Mouse (Mus musculus): Measurements from ENCODE around the gene Fam234b. TPM values are rescaled to one million over a fixed set of nuclear protein-coding genes. Genes with fewer than 3 reads are reported as not detected.

Gene Fam234b
- total RNA-seq (2023) = 24.5 TPM

GRCm38 (mm10) chr6:135197921-135198532, at the start of gene Fam234b, which contains the start of gene Hebp1:
TSS of gene Fam234b (plus strand) at chr6:135197977.
TSS of gene Hebp1 (minus strand) at chr6:135198022.

GRCm38 (mm10) chr6:135254153-135254552, 56.4 kb downstream of the Fam234b start, which contains the start of gene Gsg1:
TSS of gene Gsg1 (minus strand) at chr6:135254351.

Other genes starting within 250 kb of the Fam234b start
- 0.43 TPM for gene Apold1, start 216.3 kb upstream of the Fam234b start, total RNA-seq (2023)
- gene Ddx47, start 186.4 kb upstream of the Fam234b start, total RNA-seq (2023) = 126 TPM
- gene Gprc5a, start 132.3 kb upstream of the Fam234b start, total RNA-seq (2023) = 0.34 TPM
- gene Gprc5d, start 79.7 kb upstream of the Fam234b start, total RNA-seq (2023) = not detected
- gene Hebp1, start within 50 bp of the Fam234b start, total RNA-seq (2023) = 23.7 TPM
- not detected for gene Gsg1, start 56.4 kb downstream of the Fam234b start, total RNA-seq (2023)
- gene Pbp2, start 112.4 kb downstream of the Fam234b start, total RNA-seq (2023) = not detected
- 55.0 TPM for gene Emp1, start 164.6 kb downstream of the Fam234b start, total RNA-seq (2023)

Data from CD8-positive naive resting alpha-beta T cell, adult 57 days (primary cell).